Mouse (Mus musculus): ENCODE measurements at regions not wholly inside any gene's neighbourhood (a gene's known extent, or its start where the extent isn't known, plus 50 kb on each side); places are given as distances from the start of the nearest gene placed in this dataset.

- H3K4me2 ChIP-seq (replicated peaks; ENCODE audit: low read depth, low read length), result no peak overlapping the region
- H3K36me3 ChIP-seq (ENCODE audit: control insufficient read depth, insufficient read depth, low read length), result no peaks in the 10 kb centered on the region
- H3K9ac ChIP-seq (ENCODE audit: low read depth, low read length), result no peak overlapping the region
- H3K9me3 ChIP-seq (ENCODE audit: control insufficient read depth, low read length), result no peaks in the 10 kb centered on the region
- no peaks in the 10 kb centered on the region for H3K27me3 ChIP-seq (ENCODE audit: control insufficient read depth, insufficient read depth, low read length)
- no peak overlapping the region for H3K4me3 ChIP-seq (ENCODE audit: low read length)
- 95% methylated on average over 6 of the region's 6 CpGs for WGBS
- no peak for ATAC-seq (ENCODE audit: low FRiP score, low TSS enrichment)
- H3K27ac ChIP-seq (ENCODE audit: low read depth, low read length), result no peak overlapping the region
- H3K4me1 ChIP-seq (ENCODE audit: control insufficient read depth, insufficient read depth, low read length), result 0 out of 2 replicates have a peak, but pooled peaks cover 1% of the 10 kb centered on the region
These were observed 72.4 kb upstream of the Nr2f2 start for GRCm38 (mm10) chr7:70438908-70439307.

- Histone ChIP-seq H3K4me3 (ENCODE audit: low read length) (no peak overlapping the region), H3K27ac (ENCODE audit: low read depth, low read length) (peak overlapping the region; percentile 47; the same call in 1 of the 2 replicates), H3K27me3 (ENCODE audit: control insufficient read depth, insufficient read depth, low read length) (no peaks in the 10 kb centered on the region), H3K9ac (ENCODE audit: low read depth, low read length) (no peak overlapping the region), H3K4me2 (replicated peaks; ENCODE audit: low read depth, low read length) (no peak overlapping the region), H3K36me3 (ENCODE audit: control insufficient read depth, insufficient read depth, low read length) (no peaks in the 10 kb centered on the region), H3K4me1 (ENCODE audit: control insufficient read depth, insufficient read depth, low read length) (0 out of 2 replicates have a peak, but pooled peaks cover 8% of the 10 kb centered on the region), H3K9me3 (ENCODE audit: control insufficient read depth, low read length) (no peaks in the 10 kb centered on the region)
- ATAC-seq (ENCODE audit: low FRiP score, low TSS enrichment), result no peak
- 31% methylated on average over 8 of the region's 8 CpGs for WGBS
These were observed 67.3 kb upstream of the Nr2f2 start for GRCm38 (mm10) chr7:70433838-70434237.

- H3K27ac ChIP-seq (ENCODE audit: low read depth, low read length), result peak overlapping the region; percentile 47; the same call in 1 of the 2 replicates
These were observed 66.8 kb upstream of the Nr2f2 start for GRCm38 (mm10) chr7:70433358-70433757.

GRCm38 (mm10) chr7:70431712-70432111 is 65.2 kb upstream of the Nr2f2 start:
- ATAC-seq (ENCODE audit: low FRiP score, low TSS enrichment), result no peak
- WGBS, result 63% methylated on average over 2 of the region's 2 CpGs
- Histone ChIP-seq H3K4me1 (ENCODE audit: control insufficient read depth, insufficient read depth, low read length) (0 out of 2 replicates have a peak, but pooled peaks cover 8% of the 10 kb centered on the region), H3K9me3 (ENCODE audit: control insufficient read depth, low read length) (no peaks in the 10 kb centered on the region), H3K36me3 (ENCODE audit: control insufficient read depth, insufficient read depth, low read length) (no peaks in the 10 kb centered on the region), H3K9ac (ENCODE audit: low read depth, low read length) (no peak overlapping the region), H3K4me2 (replicated peaks; ENCODE audit: low read depth, low read length) (no peak overlapping the region), H3K27ac (ENCODE audit: low read depth, low read length) (no peak overlapping the region), H3K27me3 (ENCODE audit: control insufficient read depth, insufficient read depth, low read length) (no peaks in the 10 kb centered on the region), H3K4me3 (ENCODE audit: low read length) (no peak overlapping the region)

More at GRCm38 (mm10) chr7:70433358-70433757, 66.8 kb upstream of the Nr2f2 start:
- no peak overlapping the region for H3K9ac ChIP-seq (ENCODE audit: low read depth, low read length)
- H3K36me3 ChIP-seq (ENCODE audit: control insufficient read depth, insufficient read depth, low read length), result no peaks in the 10 kb centered on the region
- H3K4me1 ChIP-seq (ENCODE audit: control insufficient read depth, insufficient read depth, low read length), result 0 out of 2 replicates have a peak, but pooled peaks cover 8% of the 10 kb centered on the region
- 66% methylated on average over 6 of the region's 6 CpGs for WGBS
- no peak for ATAC-seq (ENCODE audit: low FRiP score, low TSS enrichment)
- H3K4me3 ChIP-seq (ENCODE audit: low read length), result no peak overlapping the region
- no peaks in the 10 kb centered on the region for H3K9me3 ChIP-seq (ENCODE audit: control insufficient read depth, low read length)
- H3K27me3 ChIP-seq (ENCODE audit: control insufficient read depth, insufficient read depth, low read length), result no peaks in the 10 kb centered on the region
- H3K4me2 ChIP-seq (replicated peaks; ENCODE audit: low read depth, low read length), result no peak overlapping the region

- Histone ChIP-seq H3K36me3 (ENCODE audit: control insufficient read depth, insufficient read depth, low read length) (no peaks in the 10 kb centered on the region), H3K4me2 (replicated peaks; ENCODE audit: low read depth, low read length) (no peak overlapping the region), H3K9me3 (ENCODE audit: control insufficient read depth, low read length) (no peaks in the 10 kb centered on the region), H3K4me3 (ENCODE audit: low read length) (no peak overlapping the region), H3K27ac (ENCODE audit: low read depth, low read length) (no peak overlapping the region), H3K4me1 (ENCODE audit: control insufficient read depth, insufficient read depth, low read length) (0 out of 2 replicates have a peak, but pooled peaks cover 8% of the 10 kb centered on the region), H3K9ac (ENCODE audit: low read depth, low read length) (no peak overlapping the region), H3K27me3 (ENCODE audit: control insufficient read depth, insufficient read depth, low read length) (no peaks in the 10 kb centered on the region)
- 0 out of 2 replicates have a peak, but pooled peaks have one; percentile 49 for ATAC-seq (ENCODE audit: low FRiP score, low TSS enrichment)
- WGBS, result 23% methylated on average over 2 of the region's 2 CpGs
These were observed 62.8 kb upstream of the Nr2f2 start for GRCm38 (mm10) chr7:70429326-70429725.

GRCm38 (mm10) chr7:70424231-70424620 is 57.7 kb upstream of the Nr2f2 start:
- Histone ChIP-seq H3K9ac (ENCODE audit: low read depth, low read length) (no peak overlapping the region), H3K4me1 (ENCODE audit: control insufficient read depth, insufficient read depth, low read length) (no peaks in the 10 kb centered on the region), H3K9me3 (ENCODE audit: control insufficient read depth, low read length) (no peaks in the 10 kb centered on the region), H3K27ac (ENCODE audit: low read depth, low read length) (no peak overlapping the region), H3K36me3 (ENCODE audit: control insufficient read depth, insufficient read depth, low read length) (no peaks in the 10 kb centered on the region), H3K4me3 (ENCODE audit: low read length) (no peak overlapping the region), H3K4me2 (replicated peaks; ENCODE audit: low read depth, low read length) (no peak overlapping the region), H3K27me3 (ENCODE audit: control insufficient read depth, insufficient read depth, low read length) (no peaks in the 10 kb centered on the region)
- ATAC-seq (ENCODE audit: low FRiP score, low TSS enrichment), result no peak
- WGBS, result 51% methylated on average over 4 of the region's 4 CpGs

GRCm38 (mm10) chr7:70423524-70424230 is 57.1 kb upstream of the Nr2f2 start:
- 74% methylated on average over 10 of the region's 10 CpGs for WGBS
- H3K4me2 ChIP-seq (replicated peaks; ENCODE audit: low read depth, low read length), result no peak overlapping the region
- H3K27me3 ChIP-seq (ENCODE audit: control insufficient read depth, insufficient read depth, low read length), result no peaks in the 10 kb centered on the region
- H3K36me3 ChIP-seq (ENCODE audit: control insufficient read depth, insufficient read depth, low read length), result no peaks in the 10 kb centered on the region
- no peak overlapping the region for H3K4me3 ChIP-seq (ENCODE audit: low read length)
- H3K9me3 ChIP-seq (ENCODE audit: control insufficient read depth, low read length), result no peaks in the 10 kb centered on the region
- H3K4me1 ChIP-seq (ENCODE audit: control insufficient read depth, insufficient read depth, low read length), result no peaks in the 10 kb centered on the region
- no peak overlapping the region for H3K27ac ChIP-seq (ENCODE audit: low read depth, low read length)
- no peak overlapping the region for H3K9ac ChIP-seq (ENCODE audit: low read depth, low read length)
- ATAC-seq (ENCODE audit: low FRiP score, low TSS enrichment), result no peak

GRCm38 (mm10) chr7:70416185-70416941 is 49.8 kb upstream of the Nr2f2 start:
- H3K9ac ChIP-seq (ENCODE audit: low read depth, low read length), result no peak overlapping the region
- H3K4me2 ChIP-seq (replicated peaks; ENCODE audit: low read depth, low read length), result no peak overlapping the region
- no peaks in the 10 kb centered on the region for H3K27me3 ChIP-seq (ENCODE audit: control insufficient read depth, insufficient read depth, low read length)
- WGBS, result 80% methylated on average over 10 of the region's 10 CpGs
- H3K27ac ChIP-seq (ENCODE audit: low read depth, low read length), result no peak overlapping the region
- H3K36me3 ChIP-seq (ENCODE audit: control insufficient read depth, insufficient read depth, low read length), result peaks cover 21% of the 10 kb centered on the region
- H3K4me3 ChIP-seq (ENCODE audit: low read length), result no peak overlapping the region
- no peaks in the 10 kb centered on the region for H3K4me1 ChIP-seq (ENCODE audit: control insufficient read depth, insufficient read depth, low read length)
- H3K9me3 ChIP-seq (ENCODE audit: control insufficient read depth, low read length), result no peaks in the 10 kb centered on the region
- no peak for ATAC-seq (ENCODE audit: low FRiP score, low TSS enrichment)
